Mouse (Mus musculus) C2C12 (cell line): ENCODE results near the gene Rgs6. TPM values are rescaled to one million over a fixed set of nuclear protein-coding genes. Genes with fewer than 3 reads are reported as not detected.

Experiments used
- H3K27me3 ChIP-seq: one replicate; pipeline ENCODE4 v1.6.1; 2011; ENCODE audit not compliant: control insufficient read depth, insufficient read depth, insufficient read length
- H3K36me3 ChIP-seq: one replicate; pipeline ENCODE4 v1.6.1; 2011; ENCODE audit not compliant: control insufficient read depth, insufficient read depth
- H3K4me3 ChIP-seq: one replicate; pipeline ENCODE4 v1.5.1; 2011; ENCODE audit warnings: mild to moderate bottlenecking, control low read depth; ENCODE audit not compliant: poor library complexity, insufficient read depth, severe bottlenecking
- H3K79me2 ChIP-seq: one replicate; pipeline ENCODE4 v1.6.1; 2011; ENCODE audit not compliant: control insufficient read depth, insufficient read depth
- H3K79me3 ChIP-seq: one replicate; pipeline ENCODE4 v1.6.1; 2011; ENCODE audit warnings: low read depth, control low read depth
- H3ac ChIP-seq: one replicate; pipeline ENCODE3; 2011; ENCODE audit warnings: low read depth; ENCODE audit not compliant: control insufficient read depth, insufficient read length
- CEBPB ChIP-seq: IDR thresholded peaks from one replicate; pipeline ENCODE4 v1.6.1; 2011; ENCODE audit warnings: low read depth, mild to moderate bottlenecking, control low read depth, moderate library complexity
- CTCF ChIP-seq: IDR thresholded peaks from one replicate; pipeline ENCODE4 v1.5.1; 2011; ENCODE audit not compliant: control insufficient read depth, insufficient read depth, insufficient read length
- FOSL1 ChIP-seq: IDR thresholded peaks from one replicate; pipeline ENCODE4 v1.8.0; 2011; ENCODE audit warnings: mild to moderate bottlenecking, low read length; ENCODE audit not compliant: poor library complexity, insufficient read depth, severe bottlenecking
- MAX ChIP-seq: IDR thresholded peaks from one replicate; pipeline ENCODE4 v1.6.1; 2011; ENCODE audit warnings: mild to moderate bottlenecking, control low read depth
- MYOD1 ChIP-seq: IDR thresholded peaks from one replicate; pipeline ENCODE4 v1.6.1; 2011; ENCODE audit warnings: low read depth; ENCODE audit not compliant: control insufficient read depth, insufficient read length
- MYOG ChIP-seq: IDR thresholded peaks from one replicate; pipeline ENCODE4 v1.6.1; 2011; ENCODE audit not compliant: control insufficient read depth, insufficient read length; ENCODE audit errors: extremely low read depth
- USF1 ChIP-seq: IDR thresholded peaks from one replicate; pipeline ENCODE4 v1.6.1; 2011; ENCODE audit warnings: low read depth, mild to moderate bottlenecking, control low read depth, moderate library complexity
- polyA plus RNA-seq: library from polyadenylated mRNA; unstranded; fragments of >200 nt; fragmentation: generic; extraction: Trizol; gene quantifications from one replicate; pipeline ENCODE4 v1.2.1, GENCODE M21; 2012; ENCODE audit warnings: missing spikeins

Gene Rgs6
- polyA plus RNA-seq, 1 experiment: not detected

GRCm38 (mm10) chr12:83000033-83000570, 412.0 kb downstream of the Rgs6 start:
- H3K79me2 ChIP-seq: no peaks in the 10 kb centered on the region
- H3K27me3 ChIP-seq: no peaks in the 10 kb centered on the region
- no peak for TF ChIP-seq CTCF
- TF ChIP-seq MAX: no peak
- no peak for TF ChIP-seq FOSL1
- no peak for TF ChIP-seq MYOD1
- no peak for TF ChIP-seq CEBPB
- TF ChIP-seq USF1: no peak
- TF ChIP-seq MYOG: no peak
- H3K79me3 ChIP-seq: no peaks in the 10 kb centered on the region
- H3K4me3 ChIP-seq: no peak overlapping the region
- H3K36me3 ChIP-seq: no peaks in the 10 kb centered on the region
- H3ac ChIP-seq: no peak overlapping the region

DNA sequence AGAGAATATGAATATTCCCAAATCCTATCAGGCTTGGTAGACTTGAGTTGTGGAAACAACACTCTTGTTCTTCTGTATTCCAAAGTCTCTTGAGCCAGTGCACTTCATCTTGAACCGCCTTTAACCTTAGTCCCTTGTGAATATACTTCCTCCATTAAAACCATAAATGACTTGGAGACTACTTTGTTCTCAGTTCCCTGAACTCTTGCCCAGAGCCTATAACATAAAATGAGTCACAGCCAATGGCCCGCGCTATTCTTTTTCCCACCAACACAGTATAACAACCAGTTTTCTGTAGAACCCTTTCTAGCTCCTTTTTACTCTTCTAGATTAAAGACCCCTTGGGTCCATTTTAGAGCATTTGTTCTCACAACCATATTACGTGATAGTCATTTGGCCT, 412.9 kb downstream of the Rgs6 start:
- no peak for TF ChIP-seq MYOG
- no peak for TF ChIP-seq CEBPB
- TF ChIP-seq MAX: no peak
- TF ChIP-seq MYOD1: no peak
- TF ChIP-seq FOSL1: no peak
- H3K79me3 ChIP-seq: no peaks in the 10 kb centered on the region

GRCm38 (mm10) chr12:83004014-83004682, 416.1 kb downstream of the Rgs6 start:
- Histone ChIP-seq H3K79me2 (no peaks in the 10 kb centered on the region), H3K27me3 (no peaks in the 10 kb centered on the region), H3K36me3 (no peaks in the 10 kb centered on the region), H3K4me3 (no peak overlapping the region), H3K79me3 (no peaks in the 10 kb centered on the region), H3ac (no peak overlapping the region)
- TF ChIP-seq MYOD1 (no peak), MAX (no peak), CEBPB (no peak), MYOG (no peak), USF1 (no peak), FOSL1 (no peak), CTCF (no peak)

More for the DNA sequence above, 412.9 kb downstream of the Rgs6 start:
- H3K79me2 ChIP-seq: no peaks in the 10 kb centered on the region
- no peak overlapping the region for H3ac ChIP-seq
- H3K4me3 ChIP-seq: no peak overlapping the region
- no peaks in the 10 kb centered on the region for H3K27me3 ChIP-seq
- no peaks in the 10 kb centered on the region for H3K36me3 ChIP-seq

- Histone ChIP-seq H3K36me3 (no peaks in the 10 kb centered on the region), H3K4me3 (no peak overlapping the region), H3K27me3 (no peaks in the 10 kb centered on the region), H3ac (no peak overlapping the region), H3K79me3 (no peaks in the 10 kb centered on the region), H3K79me2 (no peaks in the 10 kb centered on the region)
- TF ChIP-seq MYOD1 (no peak), CTCF (no peak), MYOG (no peak), USF1 (no peak), FOSL1 (no peak), MAX (no peak), CEBPB (no peak)
Measured at GRCm38 (mm10) chr12:83011056-83011565, 423.0 kb downstream of the Rgs6 start.

- Histone ChIP-seq H3K79me2 (no peaks in the 10 kb centered on the region), H3K79me3 (no peaks in the 10 kb centered on the region), H3ac (no peak overlapping the region), H3K4me3 (no peak overlapping the region), H3K36me3 (no peaks in the 10 kb centered on the region), H3K27me3 (no peaks in the 10 kb centered on the region)
- TF ChIP-seq MYOD1 (no peak), CTCF (no peak), FOSL1 (no peak), MAX (no peak), MYOG (no peak), CEBPB (no peak), USF1 (no peak)
Measured at GRCm38 (mm10) chr12:83013918-83014691, 426.0 kb downstream of the Rgs6 start.
